Mouse (Mus musculus): ENCODE measurements around the gene Cyp2c55.

- TF ChIP-seq POLR2A (IDR thresholded peaks at IDR 0.05; ENCODE audit: insufficient read depth, low read length) (no peak), CTCF (IDR thresholded peaks at IDR 0.05; ENCODE audit: low read depth, low read length) (no peak), EP300 (IDR thresholded peaks at IDR 0.05; ENCODE audit: insufficient read depth, low read depth, low read length) (no peak)
Observed at GRCm38 (mm10) chr19:39006715-39007114, at the start of gene Cyp2c55.

Measured in ES-Bruce4 (cell line).